Mouse (Mus musculus) layer of hippocampus, postnatal 10 days (tissue): ENCODE measurements around the gene Wnt9b. TPM values are rescaled to one million over a fixed set of nuclear protein-coding genes. Genes with fewer than 3 reads are reported as not detected.
"Not testable (repeated sequence)": the region's sequence is repeated elsewhere in the genome, so short reads cannot be mapped to it uniquely, and the experiment has no call there.

Experiments
- DNase-seq, 2 experiments: peaks; one replicate each; pipeline ENCODE4 v3.0.0; 2021; ENCODE audit warnings: low spot score in 2 of 2
- long read RNA-seq: library from polyadenylated mRNA; stranded (forward); transcript quantifications from one replicate; pipeline ENCODE4 v2.0.0, GENCODE M21; 2023
- total RNA-seq, 2 experiments: library from RNA; stranded (reverse); gene quantifications; 2 replicates each; pipeline ENCODE4 v1.2.3; 2021

Gene Wnt9b
- under 1 TPM; 0.56 to 0.87 TPM for total RNA-seq
- long read RNA-seq, full-length matches to known transcripts, result 1 of 2 reads
- long read RNA-seq, partial matches to known transcripts, result 0 of 2 reads
- long read RNA-seq, other reads (novel, unspliced or antisense), result 1 of 2 reads

- DNase-seq, result no peak
Measured at GRCm38 (mm10) chr11:103749306-103750089, at the start of gene Wnt9b. Wnt9b (minus strand) TSS chr11:103749821.

- DNase-seq, result no peak
Measured at GRCm38 (mm10) chr11:103789951-103790350, 40.3 kb upstream of the Wnt9b start.

- no peak for DNase-seq
Measured at GRCm38 (mm10) chr11:103780152-103780551, 30.5 kb upstream of the Wnt9b start.

GRCm38 (mm10) chr11:103774228-103774530 lies 24.6 kb upstream of the Wnt9b start:
- no peak for DNase-seq

- no peak for DNase-seq
Measured at GRCm38 (mm10) chr11:103773387-103774227, 24.0 kb upstream of the Wnt9b start, which contains the start of gene Wnt3. Wnt3 (plus strand) TSS chr11:103774150.

- DNase-seq, result no peak
Measured at GRCm38 (mm10) chr11:103772505-103773386, 23.1 kb upstream of the Wnt9b start.

- no peak for DNase-seq
Measured at GRCm38 (mm10) chr11:103771160-103771817, 21.7 kb upstream of the Wnt9b start.

- DNase-seq, result no peak
Measured at GRCm38 (mm10) chr11:103765556-103766011, 16.0 kb upstream of the Wnt9b start.

GRCm38 (mm10) chr11:103764601-103765000 lies 15.0 kb upstream of the Wnt9b start:
- DNase-seq, result no peak

GRCm38 (mm10) chr11:103763410-103764163 lies 14.0 kb upstream of the Wnt9b start:
- peak; percentile 54 to 65 for DNase-seq

- not testable (repeated sequence) for DNase-seq
Measured at GRCm38 (mm10) chr11:103760891-103761290, 11.3 kb upstream of the Wnt9b start.

GRCm38 (mm10) chr11:103760101-103760500 lies 10.5 kb upstream of the Wnt9b start:
- no peak for DNase-seq

- DNase-seq, result peak; percentile 73 to 78
Measured at GRCm38 (mm10) chr11:103758706-103759105, 9.1 kb upstream of the Wnt9b start.

GRCm38 (mm10) chr11:103758054-103758453 lies 8.4 kb upstream of the Wnt9b start:
- no peak for DNase-seq

GRCm38 (mm10) chr11:103750612-103751011 lies 991 bp upstream of the Wnt9b start:
- no peak for DNase-seq

- no peak for DNase-seq
Measured at GRCm38 (mm10) chr11:103735046-103735781, 14.4 kb downstream of the Wnt9b start.

- no peak for DNase-seq
Measured at GRCm38 (mm10) chr11:103734411-103735045, 15.1 kb downstream of the Wnt9b start.

- DNase-seq, result no peak
Measured at GRCm38 (mm10) chr11:103733961-103734360, 15.7 kb downstream of the Wnt9b start.
